Mouse (Mus musculus): ENCODE results near the gene Fstl1.

Fstl1 gene

DNA sequence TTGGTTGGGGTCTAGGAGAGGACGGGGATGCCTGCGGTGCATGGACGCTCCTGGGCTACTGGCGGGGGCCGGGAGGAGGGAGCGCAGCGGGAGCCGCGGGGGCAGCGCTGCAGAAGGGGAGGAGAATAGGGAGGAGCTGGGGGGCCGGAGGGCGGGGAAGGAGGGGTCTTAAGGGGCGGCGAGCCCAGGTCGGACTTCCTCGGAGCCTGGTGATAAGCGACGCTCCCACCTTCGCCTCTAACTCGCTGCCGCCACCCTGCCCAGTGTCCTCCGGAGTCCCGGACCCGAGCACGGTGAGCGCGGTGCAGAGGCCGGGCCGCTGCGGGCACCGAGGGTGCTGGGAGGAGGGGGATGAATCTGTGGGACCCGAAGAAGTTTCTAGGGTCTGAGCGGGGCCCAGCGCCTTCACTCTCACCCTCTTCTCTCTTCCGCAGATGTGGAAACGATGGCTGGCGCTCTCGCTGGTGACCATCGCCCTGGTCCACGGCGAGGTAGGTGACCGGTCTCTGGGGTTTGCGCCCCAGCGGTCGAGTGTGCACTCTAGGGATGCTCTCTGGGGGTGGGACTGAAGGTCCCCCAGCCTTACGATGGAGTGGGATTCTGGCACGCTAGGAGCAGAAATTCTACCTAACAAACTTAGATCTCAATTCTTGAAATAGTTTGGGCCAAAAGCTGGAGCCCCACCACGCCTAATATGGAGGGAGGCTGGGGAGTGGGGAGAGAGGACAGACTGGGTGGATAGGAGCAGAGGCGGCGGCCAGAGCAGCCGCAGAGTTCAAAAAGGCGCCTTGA is at the start of gene Fstl1:
Gene Fstl1, plus strand, starts transcription at position 14 of the 792 bp plus-strand sequence.
- no peak for DNase-seq (ENCODE audit: low spot score)

- peak; percentile 25 for DNase-seq (ENCODE audit: low spot score)
These were observed 48.0 kb upstream of the Fstl1 start for GRCm38 (mm10) chr16:37728674-37729073.

DNA sequence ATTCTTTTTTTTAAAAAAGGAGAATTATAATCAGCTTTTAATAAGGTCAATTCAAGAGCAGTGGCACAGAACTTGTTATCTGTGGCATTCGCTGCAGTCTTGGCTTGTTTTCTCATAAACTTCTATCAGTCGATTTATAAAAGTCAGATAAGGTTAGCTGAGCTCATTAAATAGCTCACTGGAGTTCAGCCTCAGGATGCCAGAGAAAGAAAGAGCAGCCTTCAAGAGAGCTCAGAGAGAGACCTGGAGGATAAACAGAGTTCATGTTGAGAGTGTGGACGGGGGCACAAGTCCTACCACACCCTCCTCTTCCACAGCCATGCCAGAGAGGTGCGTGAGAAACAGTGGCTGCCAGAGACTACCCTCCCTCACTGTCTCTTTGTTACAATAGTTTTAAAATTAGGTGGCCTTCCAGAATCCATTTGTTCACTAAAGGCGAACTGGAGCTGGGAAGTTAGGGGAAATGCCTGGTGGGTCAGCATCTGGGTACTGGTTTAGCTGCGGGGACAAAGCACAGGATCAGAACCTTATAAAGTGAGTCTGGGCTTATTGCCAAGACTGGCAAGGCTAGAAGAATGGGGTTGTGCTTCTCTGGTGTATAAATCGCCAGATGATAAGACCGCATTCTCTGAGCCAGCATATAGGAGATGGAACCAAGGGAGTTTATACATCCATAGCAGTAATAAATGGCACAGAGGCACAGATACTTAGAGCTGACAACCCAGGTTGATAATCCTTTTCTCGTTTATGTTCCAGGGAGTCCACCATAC is 47.1 kb upstream of the Fstl1 start:
- no peak for DNase-seq (ENCODE audit: low spot score)

DNA sequence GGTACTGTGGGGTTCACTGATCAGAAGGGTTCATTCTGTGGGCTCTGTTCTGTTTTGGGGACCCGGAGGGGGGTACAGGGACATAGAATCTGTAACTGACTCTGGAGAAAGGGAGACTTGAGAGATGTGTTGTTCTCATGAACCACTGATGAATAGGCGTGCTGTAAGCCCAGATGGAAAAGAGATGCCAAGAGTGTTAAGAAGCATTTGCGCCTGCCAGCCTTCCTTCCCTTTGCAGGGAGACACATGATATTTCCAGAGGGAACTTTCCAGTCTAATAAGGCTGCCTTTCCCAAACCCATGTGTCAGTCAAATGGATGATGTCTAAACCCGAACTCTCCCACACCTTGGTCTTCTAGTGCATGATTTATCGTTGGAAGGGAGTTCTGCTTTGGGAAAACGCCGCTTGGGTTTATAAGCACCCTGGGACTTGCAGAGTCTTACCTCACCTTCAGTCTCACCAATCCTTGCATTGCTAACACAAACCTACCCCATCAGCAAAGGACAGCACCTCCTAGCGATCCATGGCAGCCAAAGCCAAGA is 46.3 kb upstream of the Fstl1 start:
- DNase-seq (ENCODE audit: low spot score) = no peak

DNA sequence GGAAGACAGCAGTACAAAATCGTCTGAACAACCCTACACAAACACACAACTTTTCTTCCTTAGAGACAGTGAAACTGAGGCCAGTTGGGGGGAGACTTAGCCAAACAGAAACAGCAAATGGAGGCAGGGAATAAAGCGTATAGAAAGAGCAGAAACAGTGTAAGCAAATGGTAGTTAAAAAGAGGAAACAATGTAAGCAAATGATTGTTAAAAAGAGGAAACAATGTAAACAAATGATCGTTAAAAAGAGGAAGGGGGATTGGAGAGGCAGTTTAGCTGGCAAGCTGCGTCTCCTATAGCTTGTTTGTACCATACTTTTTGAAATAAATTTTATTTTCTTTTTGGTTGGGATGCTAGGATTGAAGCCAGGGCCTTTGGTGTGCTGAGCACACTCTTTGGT is 45.2 kb upstream of the Fstl1 start:
- DNase-seq (ENCODE audit: low spot score) = no peak

- DNase-seq (ENCODE audit: low spot score) = no peak
These were observed 44.5 kb upstream of the Fstl1 start for GRCm38 (mm10) chr16:37732023-37732761.

DNA sequence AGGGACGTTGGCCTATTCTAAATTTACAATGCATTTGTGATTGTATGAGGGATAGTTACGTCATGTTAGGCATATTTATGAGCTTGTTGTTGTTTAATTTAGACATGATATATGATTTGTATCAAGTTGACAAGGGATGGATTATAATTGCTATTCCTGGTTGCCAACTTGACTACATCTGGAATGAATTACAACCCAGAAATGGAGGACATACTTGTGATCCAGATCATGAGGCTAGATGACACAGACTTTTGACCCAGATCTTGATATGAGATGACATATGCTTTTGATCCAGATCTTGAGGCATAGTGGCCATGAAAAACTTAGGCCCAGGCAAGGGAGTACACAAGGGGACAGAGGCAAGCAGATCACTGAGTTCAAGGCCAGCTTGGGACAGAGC is 36.6 kb upstream of the Fstl1 start:
- no peak for DNase-seq (ENCODE audit: low spot score)

- DNase-seq (ENCODE audit: low spot score) = no peak
These were observed 34.4 kb upstream of the Fstl1 start for GRCm38 (mm10) chr16:37742266-37742665.

- DNase-seq (ENCODE audit: low spot score) = no peak
These were observed 23.8 kb upstream of the Fstl1 start for GRCm38 (mm10) chr16:37752876-37753275.

DNA sequence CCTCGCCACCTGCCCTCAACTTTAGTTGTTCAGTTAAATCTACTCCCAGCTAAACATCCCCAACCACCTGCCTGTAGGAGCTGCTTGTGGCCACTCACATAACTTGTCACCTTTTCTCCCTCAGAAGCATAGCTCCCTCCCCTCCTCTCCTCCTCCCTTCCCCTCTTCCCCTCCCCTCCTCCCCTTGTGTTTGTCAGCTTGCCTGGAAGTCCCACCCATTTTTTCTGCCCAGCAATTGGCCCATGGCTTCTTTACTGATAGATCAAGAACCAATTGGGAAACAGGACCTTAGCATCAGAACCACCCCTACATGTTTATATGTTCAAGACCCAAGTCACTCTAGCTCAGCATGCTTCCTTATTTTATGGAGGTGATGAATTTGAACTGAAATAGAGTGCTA is 22.9 kb upstream of the Fstl1 start:
- no peak for DNase-seq (ENCODE audit: low spot score)

- DNase-seq (ENCODE audit: low spot score) = no peak
These were observed 22.2 kb upstream of the Fstl1 start for GRCm38 (mm10) chr16:37754483-37754882.

DNA sequence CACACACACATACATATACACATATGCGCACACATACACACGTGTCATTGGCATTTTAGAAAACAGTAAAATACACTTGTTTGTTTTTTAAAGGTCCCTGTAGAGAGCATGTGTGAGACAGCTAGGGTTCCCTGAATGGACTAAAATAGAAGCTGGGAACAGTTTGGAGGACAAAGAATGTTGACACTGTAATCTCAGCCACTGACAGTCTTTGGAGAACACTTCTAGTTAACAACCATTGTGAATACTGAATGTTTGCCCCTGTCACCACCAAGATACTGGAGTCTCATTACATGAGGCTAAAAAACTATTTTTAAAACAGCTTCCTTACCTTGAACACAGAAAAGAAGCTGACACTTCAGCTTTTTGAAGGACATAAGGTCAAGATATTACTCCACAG is 19.4 kb upstream of the Fstl1 start:
- no peak for DNase-seq (ENCODE audit: low spot score)

DNA sequence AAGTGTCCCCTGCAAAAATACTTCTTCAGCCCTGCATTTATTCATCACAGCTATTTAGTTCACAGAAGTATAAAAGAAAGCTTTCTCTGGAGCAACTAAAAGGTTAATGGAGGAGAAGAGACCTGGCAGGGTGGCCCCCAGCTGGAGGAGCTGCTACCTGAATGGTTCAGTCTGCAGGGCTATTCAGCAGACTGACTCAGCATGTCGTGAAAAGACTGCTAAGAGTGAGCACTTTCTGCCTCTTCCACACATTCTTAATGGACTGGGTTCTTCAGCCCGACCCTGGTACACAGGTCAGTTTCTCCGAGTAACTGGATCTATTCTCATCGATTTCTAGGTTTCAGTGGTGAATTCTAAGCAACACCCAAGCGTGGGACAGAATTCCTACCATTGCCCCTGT is 12.9 kb upstream of the Fstl1 start:
- no peak for DNase-seq (ENCODE audit: low spot score)

- no peak for DNase-seq (ENCODE audit: low spot score)
These were observed 360 bp upstream of the Fstl1 start for GRCm38 (mm10) chr16:37776166-37776859.

DNA sequence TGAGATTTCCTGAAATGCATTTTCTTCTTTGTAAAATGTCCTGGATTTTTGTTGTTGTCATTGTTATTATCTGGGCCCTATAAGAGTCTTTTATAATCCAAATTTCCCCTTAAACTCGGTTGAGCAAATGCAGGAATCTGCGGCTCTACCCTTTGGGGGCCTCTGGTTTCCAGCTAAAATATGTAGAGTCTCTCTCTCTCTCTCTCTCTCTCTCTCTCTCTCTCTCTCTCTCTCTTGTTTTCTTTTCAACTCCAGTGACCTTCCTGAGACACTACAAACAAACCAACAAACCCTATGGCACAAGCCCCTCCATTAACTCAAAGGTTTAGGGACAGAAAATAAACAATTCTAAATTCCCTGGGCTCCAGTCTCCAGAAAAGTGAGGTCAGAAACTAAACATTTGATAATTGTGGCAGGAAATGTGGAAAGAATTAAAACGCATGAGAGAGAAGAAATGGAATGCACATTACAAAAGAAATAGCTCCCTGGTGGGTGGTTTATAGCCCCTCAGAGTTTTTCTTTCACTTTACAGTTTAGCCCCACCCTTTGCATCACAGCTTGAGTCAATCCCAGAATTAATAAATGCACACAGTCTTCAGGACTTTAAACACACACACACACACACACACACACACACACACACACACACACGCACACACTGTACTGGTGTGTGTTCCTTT is 1.3 kb downstream of the Fstl1 start:
- no peak for DNase-seq (ENCODE audit: low spot score)

DNA sequence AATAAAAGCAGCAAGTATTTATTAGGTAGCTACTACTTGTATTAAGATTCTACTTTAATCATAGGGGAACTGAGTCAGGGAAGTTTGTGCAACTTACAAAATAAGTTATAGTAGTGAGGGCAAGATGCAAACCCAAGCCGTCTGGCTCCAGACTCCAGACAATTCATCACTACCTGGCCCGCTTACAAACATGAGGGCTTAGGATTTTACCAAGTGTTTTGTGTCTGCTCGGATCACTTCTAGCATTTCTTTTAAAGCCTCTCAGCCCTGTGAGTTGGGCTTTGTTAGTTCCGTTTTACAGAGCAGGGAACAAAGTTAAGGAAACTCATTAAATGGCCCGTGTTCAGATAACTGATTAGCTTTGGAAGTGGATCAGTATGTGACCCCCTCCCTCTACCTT is 1.9 kb downstream of the Fstl1 start:
- DNase-seq (ENCODE audit: low spot score) = no peak

- no peak for DNase-seq (ENCODE audit: low spot score)
These were observed 3.1 kb downstream of the Fstl1 start for GRCm38 (mm10) chr16:37779651-37780280.

DNA sequence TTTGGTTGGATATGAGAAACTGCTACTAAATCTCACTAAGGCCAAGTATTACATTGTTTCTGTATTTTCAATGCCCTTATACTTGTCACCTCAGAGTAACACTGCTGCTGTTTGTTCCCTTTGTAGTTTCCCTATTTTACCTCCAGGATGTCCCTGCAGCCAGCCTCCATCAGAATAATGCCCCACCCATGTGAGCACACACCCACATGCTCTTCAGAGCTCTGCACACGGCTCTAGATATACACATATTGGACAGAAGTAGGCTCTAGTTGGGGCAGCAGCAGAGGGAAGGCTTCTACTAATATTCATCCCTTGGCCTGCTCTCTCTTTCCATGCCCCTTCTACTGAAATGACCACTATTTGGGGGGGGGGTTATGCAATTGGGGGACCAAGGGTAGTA is 3.7 kb downstream of the Fstl1 start:
- no peak for DNase-seq (ENCODE audit: low spot score)

DNA sequence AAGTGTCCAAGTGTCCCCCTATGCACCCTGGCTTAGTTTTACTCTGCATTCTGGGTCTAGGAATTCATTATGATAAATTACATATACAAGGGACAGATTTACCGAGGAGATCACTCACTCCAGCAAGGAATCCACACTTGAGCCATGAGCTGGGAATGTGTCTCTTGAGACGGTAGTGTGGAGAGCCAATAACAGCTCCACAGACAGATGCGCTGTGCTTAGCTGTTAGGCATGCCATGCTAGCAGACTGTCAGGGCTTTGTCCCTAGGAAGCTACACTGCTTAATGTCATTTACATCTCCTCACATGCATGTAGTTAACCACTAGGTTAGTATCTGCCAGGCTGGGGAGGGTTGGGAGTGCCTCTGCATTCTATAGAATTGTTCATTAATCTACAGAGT is 4.2 kb downstream of the Fstl1 start:
- no peak for DNase-seq (ENCODE audit: low spot score)

- no peak for DNase-seq (ENCODE audit: low spot score)
These were observed 7.9 kb downstream of the Fstl1 start for GRCm38 (mm10) chr16:37784526-37784925.
